Mouse (Mus musculus): ENCODE measurements around the gene Tcaf1. TPM values are rescaled to one million over a fixed set of nuclear protein-coding genes. Genes with fewer than 3 reads are reported as not detected.
A peak's percentile ranks its signal among the peaks of the same experiment; 100 is the strongest.

Gene Tcaf1
- polyA plus RNA-seq, 1 experiment from 2014 or later: 65.8 TPM

GRCm38 (mm10) chr6:42680077-42680476 lies 29.8 kb downstream of the Tcaf1 start:
- Histone ChIP-seq H3K27me3 (no peaks in the 10 kb centered on the region), H3K4me1 (no peaks in the 10 kb centered on the region), H3K36me3 (peaks cover 57% of the 10 kb centered on the region), H3K27ac (replicated peaks) (no peak overlapping the region), H3K4me3 (replicated peaks) (no peak overlapping the region), H3K9me3 (replicated peaks) (no peaks in the 10 kb centered on the region), H3K4me2 (replicated peaks) (no peak overlapping the region), H3K9ac (no peak overlapping the region)
- no peak for ATAC-seq (ENCODE audit: insufficient number of reproducible peaks, low FRiP score, low TSS enrichment, low read depth)
- 70% methylated on average over 7 of the region's 7 CpGs for WGBS

GRCm38 (mm10) chr6:42676011-42676410 lies 33.9 kb downstream of the Tcaf1 start:
- H3K27ac ChIP-seq (replicated peaks): no peak overlapping the region
- no peak overlapping the region for H3K4me3 ChIP-seq (replicated peaks)
- ATAC-seq (ENCODE audit: insufficient number of reproducible peaks, low FRiP score, low TSS enrichment, low read depth): no peak
- peaks cover 71% of the 10 kb centered on the region for H3K36me3 ChIP-seq
- H3K4me1 ChIP-seq: no peaks in the 10 kb centered on the region
- no peak overlapping the region for H3K4me2 ChIP-seq (replicated peaks)
- no peak overlapping the region for H3K9ac ChIP-seq
- 95% methylated on average over 3 of the region's 3 CpGs for WGBS
- H3K9me3 ChIP-seq (replicated peaks): no peaks in the 10 kb centered on the region
- H3K27me3 ChIP-seq: no peaks in the 10 kb centered on the region

GRCm38 (mm10) chr6:42671767-42672166 lies 38.1 kb downstream of the Tcaf1 start:
- WGBS: 89% methylated on average over 1 of the region's 1 CpGs
- no peak for ATAC-seq (ENCODE audit: insufficient number of reproducible peaks, low FRiP score, low TSS enrichment, low read depth)
- Histone ChIP-seq H3K4me3 (replicated peaks) (no peak overlapping the region), H3K4me1 (no peaks in the 10 kb centered on the region), H3K27me3 (no peaks in the 10 kb centered on the region), H3K9ac (no peak overlapping the region), H3K9me3 (replicated peaks) (no peaks in the 10 kb centered on the region), H3K4me2 (replicated peaks) (no peak overlapping the region), H3K36me3 (peaks cover 48% of the 10 kb centered on the region), H3K27ac (replicated peaks) (no peak overlapping the region)

GRCm38 (mm10) chr6:42667722-42668121 lies 42.2 kb downstream of the Tcaf1 start:
- Histone ChIP-seq H3K4me3 (replicated peaks) (no peak overlapping the region), H3K4me1 (no peaks in the 10 kb centered on the region), H3K9ac (no peak overlapping the region), H3K27ac (replicated peaks) (no peak overlapping the region), H3K36me3 (peaks cover 9% of the 10 kb centered on the region), H3K27me3 (no peaks in the 10 kb centered on the region), H3K4me2 (replicated peaks) (no peak overlapping the region), H3K9me3 (replicated peaks) (no peaks in the 10 kb centered on the region)
- ATAC-seq (ENCODE audit: insufficient number of reproducible peaks, low FRiP score, low TSS enrichment, low read depth): no peak
- WGBS: 84% methylated on average over 2 of the region's 2 CpGs

- no peaks in the 10 kb centered on the region for H3K4me1 ChIP-seq
- H3K27me3 ChIP-seq: no peaks in the 10 kb centered on the region
- no peak overlapping the region for H3K27ac ChIP-seq (replicated peaks)
- no peak overlapping the region for H3K4me2 ChIP-seq (replicated peaks)
- no peaks in the 10 kb centered on the region for H3K9me3 ChIP-seq (replicated peaks)
- H3K36me3 ChIP-seq: no peaks in the 10 kb centered on the region
- H3K4me3 ChIP-seq (replicated peaks): no peak overlapping the region
- H3K9ac ChIP-seq: no peak overlapping the region
- no peak for ATAC-seq (ENCODE audit: insufficient number of reproducible peaks, low FRiP score, low TSS enrichment, low read depth)
- 28% methylated on average over 2 of the region's 2 CpGs for WGBS
These were observed 48.1 kb downstream of the Tcaf1 start for GRCm38 (mm10) chr6:42661739-42662138.

- H3K27ac ChIP-seq (replicated peaks): peak within 1 kb of the TSS; percentile 22; the same call in 1 of the 2 replicates
- H3K4me2 ChIP-seq (replicated peaks): peak within 1 kb of the TSS; percentile 65
- H3K9ac ChIP-seq: no peak within 1 kb of the TSS
- peak within 1 kb of the TSS; percentile 46 for H3K4me3 ChIP-seq (replicated peaks)
- ATAC-seq (ENCODE audit: insufficient number of reproducible peaks, low FRiP score, low TSS enrichment, low read depth): peak; percentile 97
- H3K9me3 ChIP-seq (replicated peaks): no peaks in the 10 kb centered on the region
- WGBS: under 1% methylated on average over 23 of the region's 23 CpGs
- H3K27me3 ChIP-seq: no peaks in the 10 kb centered on the region
- no peaks in the 10 kb centered on the region for H3K4me1 ChIP-seq
- no peaks in the 10 kb centered on the region for H3K36me3 ChIP-seq
These were observed 64.9 kb downstream of the Tcaf1 start, which contains the start of gene Tcaf2 for GRCm38 (mm10) chr6:42644912-42645549. Gene Tcaf2, minus strand, starts transcription at chr6:42645254.

- no peak overlapping the region for H3K4me3 ChIP-seq (replicated peaks)
- ATAC-seq (ENCODE audit: insufficient number of reproducible peaks, low FRiP score, low TSS enrichment, low read depth): no peak
- no peaks in the 10 kb centered on the region for H3K36me3 ChIP-seq
- H3K4me1 ChIP-seq: no peaks in the 10 kb centered on the region
- H3K27ac ChIP-seq (replicated peaks): no peak overlapping the region
- no peak overlapping the region for H3K9ac ChIP-seq
- WGBS: 81% methylated on average over 5 of the region's 5 CpGs
- H3K9me3 ChIP-seq (replicated peaks): no peaks in the 10 kb centered on the region
- H3K27me3 ChIP-seq: no peaks in the 10 kb centered on the region
- no peak overlapping the region for H3K4me2 ChIP-seq (replicated peaks)
These were observed 75.5 kb downstream of the Tcaf1 start for GRCm38 (mm10) chr6:42634393-42634792.

- ATAC-seq (ENCODE audit: insufficient number of reproducible peaks, low FRiP score, low TSS enrichment, low read depth): no peak
- no peak overlapping the region for H3K27ac ChIP-seq (replicated peaks)
- H3K4me3 ChIP-seq (replicated peaks): no peak overlapping the region
- no peak overlapping the region for H3K4me2 ChIP-seq (replicated peaks)
- 76% methylated on average over 4 of the region's 4 CpGs for WGBS
- no peaks in the 10 kb centered on the region for H3K36me3 ChIP-seq
- H3K9ac ChIP-seq: no peak overlapping the region
- no peaks in the 10 kb centered on the region for H3K9me3 ChIP-seq (replicated peaks)
- H3K4me1 ChIP-seq: no peaks in the 10 kb centered on the region
- no peaks in the 10 kb centered on the region for H3K27me3 ChIP-seq
These were observed 78.5 kb downstream of the Tcaf1 start for GRCm38 (mm10) chr6:42631395-42631794.

Other genes with a start within 250 kb of the Tcaf1 start
- gene Olfr458, start 244.9 kb downstream of the Tcaf1 start, polyA plus RNA-seq (2015; fragmentation: Nextera tagmentation; extraction: Ambion mirVana): not detected in 2 replicates
- gene Olfr457, start 233.8 kb downstream of the Tcaf1 start, polyA plus RNA-seq (2015; fragmentation: Nextera tagmentation; extraction: Ambion mirVana): 0.08 TPM in 1 of 2 replicates, not detected in the other
- gene Olfr456, start 222.9 kb downstream of the Tcaf1 start, polyA plus RNA-seq (2015; fragmentation: Nextera tagmentation; extraction: Ambion mirVana): 0.39 TPM in 1 of 2 replicates, not detected in the other
- 0.04 TPM in 1 of 2 replicates, not detected in the other for gene Olfr455, start 162.5 kb downstream of the Tcaf1 start, polyA plus RNA-seq (2015; fragmentation: Nextera tagmentation; extraction: Ambion mirVana)
- 0.05 TPM in 1 of 2 replicates, not detected in the other for gene Tcaf3, start 112.4 kb downstream of the Tcaf1 start, polyA plus RNA-seq (2015; fragmentation: Nextera tagmentation; extraction: Ambion mirVana)
- gene Tcaf2, start 64.8 kb downstream of the Tcaf1 start, polyA plus RNA-seq (2015; fragmentation: Nextera tagmentation; extraction: Ambion mirVana): 6.3 and 6.4 TPM in 2 replicates
- 0.09 TPM in 1 of 2 replicates, not detected in the other for gene Olfr453, start 29.3 kb upstream of the Tcaf1 start, polyA plus RNA-seq (2015; fragmentation: Nextera tagmentation; extraction: Ambion mirVana)
- not detected in 2 replicates for gene Olfr38, start 46.3 kb upstream of the Tcaf1 start, polyA plus RNA-seq (2015; fragmentation: Nextera tagmentation; extraction: Ambion mirVana)
- 0.05 TPM in 1 of 2 replicates, not detected in the other for gene Olfr452, start 75.0 kb upstream of the Tcaf1 start, polyA plus RNA-seq (2015; fragmentation: Nextera tagmentation; extraction: Ambion mirVana)
- not detected in 2 replicates for gene Olfr450, start 101.9 kb upstream of the Tcaf1 start, polyA plus RNA-seq (2015; fragmentation: Nextera tagmentation; extraction: Ambion mirVana)
- gene Olfr449, start 124.3 kb upstream of the Tcaf1 start, polyA plus RNA-seq (2015; fragmentation: Nextera tagmentation; extraction: Ambion mirVana): 0.20 TPM in 1 of 2 replicates, not detected in the other
- gene Olfr448, start 180.4 kb upstream of the Tcaf1 start, polyA plus RNA-seq (2015; fragmentation: Nextera tagmentation; extraction: Ambion mirVana): 0.12 and 0.13 TPM in 2 replicates
- gene Olfr447, start 198.8 kb upstream of the Tcaf1 start, polyA plus RNA-seq (2015; fragmentation: Nextera tagmentation; extraction: Ambion mirVana): not detected in 2 replicates
- 0.08 and 0.39 TPM in 2 replicates for gene Olfr446, start 211.3 kb upstream of the Tcaf1 start, polyA plus RNA-seq (2015; fragmentation: Nextera tagmentation; extraction: Ambion mirVana)
- not detected in 2 replicates for gene Olfr444, start 239.0 kb upstream of the Tcaf1 start, polyA plus RNA-seq (2015; fragmentation: Nextera tagmentation; extraction: Ambion mirVana)